Mouse (Mus musculus) stomach, embryonic 14.5 days (tissue): ENCODE results near the gene Asic2. TPM values are rescaled to one million over a fixed set of nuclear protein-coding genes. Genes with fewer than 3 reads are reported as not detected.

ENCODE experiments used
- ATAC-seq: fragments of 200-750 bp; cut with Nextera tagmentation; 2 replicates; pipeline ENCODE4 v1.8.0; 2017; ENCODE audit warnings: low read depth, moderate TSS enrichment; ENCODE audit not compliant: insufficient number of reproducible peaks, insufficient read depth, low FRiP score
- H3K27ac ChIP-seq: fragments of 300-500 bp; sonication (generic); 2 replicates; pipeline ENCODE4 v1.5.1; 2014; ENCODE audit warnings: mild to moderate bottlenecking, low read length, moderate library complexity, mixed read lengths
- H3K27me3 ChIP-seq: fragments of 300-500 bp; sonication (generic); 2 replicates; pipeline ENCODE4 v1.6.1; 2014; ENCODE audit warnings: low read length, control low read depth, mixed read lengths; ENCODE audit not compliant: control insufficient read depth, insufficient read depth
- H3K36me3 ChIP-seq: fragments of 300-500 bp; sonication (generic); 2 replicates; pipeline ENCODE4 v1.6.1; 2014; ENCODE audit warnings: mild to moderate bottlenecking, control low read depth, low read length, moderate library complexity, mixed read lengths; ENCODE audit not compliant: control insufficient read depth, insufficient read depth
- H3K4me1 ChIP-seq: fragments of 300-500 bp; sonication (generic); 2 replicates; pipeline ENCODE4 v1.6.1; 2014; ENCODE audit warnings: low read length, control low read depth, mixed read lengths; ENCODE audit not compliant: control insufficient read depth, insufficient read depth
- H3K4me2 ChIP-seq: fragments of 300-500 bp; sonication (generic); replicated peaks from 2 replicates; pipeline ENCODE4 v1.6.1; 2014; ENCODE audit warnings: low read depth, low read length, control low read depth
- H3K4me3 ChIP-seq: fragments of 300-500 bp; sonication (generic); 2 replicates; pipeline ENCODE4 v1.5.1; 2014; ENCODE audit warnings: low read depth, low read length, control low read depth
- H3K9ac ChIP-seq: fragments of 300-500 bp; sonication (generic); replicated peaks from 2 replicates; pipeline ENCODE4 v1.6.1; 2014; ENCODE audit warnings: low read depth, mild to moderate bottlenecking, control low read depth, low read length, moderate library complexity, mixed read lengths
- H3K9me3 ChIP-seq: fragments of 300-500 bp; sonication (generic); 2 replicates; pipeline ENCODE4 v1.6.1; 2016; ENCODE audit warnings: low read depth, low read length, control low read depth; ENCODE audit not compliant: control insufficient read depth
- WGBS: fragments of 180-500 bp; shearing (Covaris S2); extraction: QIAGEN DNeasy Blood & Tissue Kit; methylation state at CpG from one replicate; pipeline ENCODE4 v1.1.7; 2014; 5-methylcytosine and 5-hydroxymethylcytosine counted together
- polyA plus RNA-seq: library from polyadenylated mRNA; unstranded; fragments of >200 nt; fragmentation: Nextera tagmentation; extraction: Ambion mirVana; gene quantifications from 2 replicates; pipeline ENCODE4 v1.2.1, GENCODE M21; 2014

Gene Asic2
- polyA plus RNA-seq, 1 experiment from 2014 or later, result 0.27 TPM

DNA sequence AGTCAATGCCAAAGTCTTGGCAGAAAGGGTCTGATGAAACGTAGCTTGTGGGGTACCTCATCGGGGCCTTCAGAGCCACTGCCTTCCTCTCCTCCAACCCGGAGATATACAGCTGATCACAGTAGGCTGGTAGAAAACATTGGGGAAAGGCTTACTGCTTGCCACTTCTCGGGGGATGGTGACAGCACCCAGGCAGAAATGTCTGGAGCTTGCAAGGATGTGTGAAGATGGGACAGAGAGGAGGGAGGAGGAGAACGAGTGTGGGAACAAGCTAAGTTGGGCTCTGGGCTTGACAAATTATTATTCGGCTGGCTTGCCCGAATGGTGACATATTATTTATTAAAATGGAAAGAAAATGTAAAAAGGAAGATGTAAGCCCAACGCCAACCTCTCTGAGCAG is 914.4 kb downstream of the Asic2 start:
- H3K27me3 ChIP-seq, result no peaks in the 10 kb centered on the region
- H3K9ac ChIP-seq, result no peak overlapping the region
- no peaks in the 10 kb centered on the region for H3K9me3 ChIP-seq
- H3K36me3 ChIP-seq, result no peaks in the 10 kb centered on the region
- 91% methylated on average over 8 of the region's 8 CpGs for WGBS
- ATAC-seq, result no peak
- no peak overlapping the region for H3K4me2 ChIP-seq
- H3K4me3 ChIP-seq, result no peak overlapping the region
- H3K27ac ChIP-seq, result no peak overlapping the region
- H3K4me1 ChIP-seq, result no peaks in the 10 kb centered on the region

DNA sequence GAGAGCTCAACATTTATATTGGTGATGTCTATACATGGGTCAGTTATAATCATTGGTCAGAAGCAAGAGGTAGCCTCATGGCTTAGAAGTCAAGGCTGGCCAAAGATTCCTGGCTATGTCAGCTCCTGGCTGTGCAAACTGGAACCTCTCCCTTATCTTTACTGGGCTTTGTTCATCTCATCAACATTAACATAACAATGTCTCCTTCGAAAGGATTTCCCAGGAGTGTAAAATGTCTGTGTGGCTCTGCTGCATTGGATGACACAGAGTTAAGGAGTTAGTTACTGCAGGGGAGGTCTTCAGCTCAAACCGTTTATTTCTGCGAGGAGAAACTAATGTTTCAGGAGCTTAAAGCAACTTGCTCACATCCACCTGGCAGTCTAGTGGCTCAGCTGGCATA is 926.6 kb downstream of the Asic2 start:
- H3K9ac ChIP-seq, result no peak overlapping the region

DNA sequence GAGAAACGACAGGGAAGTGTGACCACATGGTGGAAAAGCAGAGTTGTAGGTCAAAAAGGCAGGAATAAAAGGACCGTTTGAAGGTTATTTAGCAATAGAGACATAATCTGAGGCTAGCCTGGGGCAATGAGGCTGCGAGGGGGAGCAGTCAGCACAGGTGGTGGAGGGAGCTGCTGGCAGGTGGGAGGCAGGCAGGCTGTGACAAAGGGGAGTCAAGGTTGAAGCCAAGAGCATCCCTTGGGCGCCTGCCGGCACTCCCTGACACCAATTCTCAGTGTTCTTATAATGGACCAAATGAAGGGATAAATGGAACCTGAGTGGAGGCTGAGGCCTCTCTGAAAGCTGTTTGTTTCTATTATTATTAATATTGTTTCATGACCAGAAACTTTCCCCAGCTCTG is 928.3 kb downstream of the Asic2 start:
- Histone ChIP-seq H3K9ac (no peak overlapping the region), H3K4me1 (no peaks in the 10 kb centered on the region), H3K27ac (no peak overlapping the region), H3K27me3 (no peaks in the 10 kb centered on the region), H3K4me3 (no peak overlapping the region), H3K4me2 (no peak overlapping the region), H3K36me3 (no peaks in the 10 kb centered on the region), H3K9me3 (no peaks in the 10 kb centered on the region)
- 64% methylated on average over 5 of the region's 5 CpGs for WGBS
- no peak for ATAC-seq

More for the DNA sequence above, 926.6 kb downstream of the Asic2 start:
- WGBS, result 51% methylated on average over 3 of the region's 3 CpGs
- no peaks in the 10 kb centered on the region for H3K27me3 ChIP-seq
- H3K4me1 ChIP-seq, result no peaks in the 10 kb centered on the region
- no peaks in the 10 kb centered on the region for H3K36me3 ChIP-seq
- H3K4me3 ChIP-seq, result no peak overlapping the region
- no peak overlapping the region for H3K27ac ChIP-seq
- ATAC-seq, result no peak
- no peaks in the 10 kb centered on the region for H3K9me3 ChIP-seq
- H3K4me2 ChIP-seq, result no peak overlapping the region

DNA sequence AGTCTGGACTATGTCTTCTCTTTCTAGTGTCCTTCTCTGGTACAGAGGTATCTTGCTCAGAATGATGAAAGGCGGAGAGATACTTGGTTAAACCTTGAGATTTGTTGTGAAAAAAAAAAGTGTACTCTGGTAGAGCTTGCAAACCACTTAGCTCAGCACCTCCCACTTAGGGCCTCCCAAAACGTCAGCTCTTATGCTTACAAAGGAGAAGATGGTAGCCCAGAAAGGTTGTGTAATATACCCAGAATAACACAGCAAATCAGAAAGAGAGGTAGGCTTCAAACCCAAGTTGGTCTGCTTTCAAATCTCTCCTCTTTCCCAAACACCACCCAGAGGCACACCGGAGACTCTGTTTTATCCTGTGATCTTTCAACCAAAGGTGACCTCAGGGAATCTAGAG is 936.1 kb downstream of the Asic2 start:
- Histone ChIP-seq H3K27me3 (no peaks in the 10 kb centered on the region), H3K4me3 (no peak overlapping the region), H3K4me1 (no peaks in the 10 kb centered on the region), H3K4me2 (no peak overlapping the region), H3K36me3 (no peaks in the 10 kb centered on the region), H3K9me3 (no peaks in the 10 kb centered on the region), H3K9ac (no peak overlapping the region), H3K27ac (no peak overlapping the region)
- ATAC-seq, result no peak
- WGBS, result 75% methylated on average over 3 of the region's 3 CpGs

DNA sequence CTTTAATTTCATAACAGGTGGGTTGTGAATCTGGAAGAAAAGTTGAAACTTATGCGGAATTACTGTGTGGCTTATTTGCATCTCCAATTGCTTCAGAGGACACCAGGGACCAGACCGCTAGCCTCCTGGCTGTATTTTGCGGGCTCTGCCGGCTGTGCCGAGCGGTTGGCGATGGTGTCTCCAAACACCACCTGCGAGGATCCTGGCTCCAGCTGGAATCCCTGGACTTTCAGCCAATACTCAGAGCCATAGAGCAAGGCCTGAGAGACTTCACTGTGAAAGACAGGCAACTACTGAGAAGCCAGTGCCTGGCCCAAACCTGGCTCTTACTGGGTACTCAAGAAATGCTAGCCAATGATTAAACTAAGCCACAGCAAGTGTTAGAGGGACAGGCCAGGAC is 953.5 kb downstream of the Asic2 start:
- Histone ChIP-seq H3K9me3 (no peaks in the 10 kb centered on the region), H3K4me3 (no peak overlapping the region), H3K4me2 (no peak overlapping the region), H3K4me1 (no peaks in the 10 kb centered on the region), H3K9ac (no peak overlapping the region), H3K27me3 (no peaks in the 10 kb centered on the region), H3K36me3 (no peaks in the 10 kb centered on the region), H3K27ac (no peak overlapping the region)
- 95% methylated on average over 8 of the region's 8 CpGs for WGBS
- no peak for ATAC-seq

DNA sequence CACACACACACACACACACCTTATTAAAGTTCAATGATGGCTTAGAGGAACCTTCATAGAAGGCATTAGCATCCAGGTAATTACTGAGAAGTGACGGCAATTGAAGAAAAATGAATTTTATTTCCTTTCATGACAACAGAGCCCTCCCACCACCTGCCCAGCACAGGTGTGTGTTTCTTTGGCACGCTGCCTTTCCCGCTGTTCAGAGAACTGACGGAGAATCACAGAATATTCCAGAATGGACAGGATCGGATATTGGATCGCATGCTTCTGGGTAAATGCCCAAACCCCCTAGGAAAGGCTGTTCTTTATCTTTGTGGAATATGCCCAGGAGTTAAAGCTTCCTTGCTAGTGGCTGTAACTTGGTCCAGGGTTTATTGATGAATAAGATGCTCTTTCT is 954.8 kb downstream of the Asic2 start:
- Histone ChIP-seq H3K9ac (no peak overlapping the region), H3K4me1 (no peaks in the 10 kb centered on the region), H3K27me3 (no peaks in the 10 kb centered on the region), H3K4me3 (no peak overlapping the region), H3K9me3 (no peaks in the 10 kb centered on the region), H3K27ac (no peak overlapping the region), H3K36me3 (no peaks in the 10 kb centered on the region), H3K4me2 (no peak overlapping the region)
- ATAC-seq, result no peak
- WGBS, result 92% methylated on average over 6 of the region's 6 CpGs

DNA sequence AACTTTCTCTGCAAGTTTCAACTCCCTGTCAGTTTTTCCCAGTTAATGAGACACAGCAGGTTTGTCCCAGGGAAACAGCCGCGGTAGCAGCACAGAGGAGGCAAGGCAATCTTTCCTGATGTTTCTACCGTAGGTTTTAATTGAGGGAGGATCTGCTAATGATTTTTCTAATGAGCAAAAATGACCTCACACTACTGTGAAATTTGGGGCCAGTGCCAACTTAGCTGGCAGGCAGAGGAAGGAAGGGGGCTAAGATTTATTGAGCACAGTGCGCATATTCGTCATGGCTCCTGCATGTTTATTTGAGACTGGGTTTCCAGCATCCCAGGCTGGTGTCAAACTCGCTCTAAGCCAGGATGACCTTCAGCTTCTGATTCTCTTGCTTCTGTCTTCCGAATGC is 957.5 kb downstream of the Asic2 start:
- Histone ChIP-seq H3K27me3 (no peaks in the 10 kb centered on the region), H3K36me3 (no peaks in the 10 kb centered on the region), H3K4me3 (no peak overlapping the region), H3K4me2 (no peak overlapping the region), H3K27ac (no peak overlapping the region), H3K9me3 (no peaks in the 10 kb centered on the region), H3K9ac (no peak overlapping the region), H3K4me1 (no peaks in the 10 kb centered on the region)
- no peak for ATAC-seq
- WGBS, result 65% methylated on average over 7 of the region's 7 CpGs

DNA sequence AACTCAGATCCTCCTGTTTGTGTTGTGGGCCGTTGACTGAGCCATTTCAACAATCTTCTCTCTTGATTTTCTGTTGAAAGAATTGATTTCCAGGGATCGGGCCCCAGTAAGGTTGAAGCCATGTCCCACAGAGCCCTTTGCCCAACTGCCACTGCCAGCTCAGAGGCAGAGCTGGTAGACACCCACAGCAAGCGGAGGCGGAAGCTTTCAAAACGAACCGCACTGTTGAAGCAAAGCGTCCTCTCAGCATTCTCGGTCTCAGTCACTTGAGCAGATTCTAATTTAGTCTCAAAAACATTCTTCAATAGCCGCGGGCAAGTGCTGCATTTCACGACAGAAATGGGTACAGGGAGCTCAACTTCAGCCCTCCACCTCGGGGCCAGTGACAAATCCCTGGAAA is 958.9 kb downstream of the Asic2 start:
- Histone ChIP-seq H3K4me3 (no peak overlapping the region), H3K27me3 (no peaks in the 10 kb centered on the region), H3K36me3 (no peaks in the 10 kb centered on the region), H3K9me3 (no peaks in the 10 kb centered on the region), H3K9ac (no peak overlapping the region), H3K4me2 (no peak overlapping the region), H3K27ac (no peak overlapping the region), H3K4me1 (no peaks in the 10 kb centered on the region)
- WGBS, result 89% methylated on average over 12 of the region's 12 CpGs
- no peak for ATAC-seq

DNA sequence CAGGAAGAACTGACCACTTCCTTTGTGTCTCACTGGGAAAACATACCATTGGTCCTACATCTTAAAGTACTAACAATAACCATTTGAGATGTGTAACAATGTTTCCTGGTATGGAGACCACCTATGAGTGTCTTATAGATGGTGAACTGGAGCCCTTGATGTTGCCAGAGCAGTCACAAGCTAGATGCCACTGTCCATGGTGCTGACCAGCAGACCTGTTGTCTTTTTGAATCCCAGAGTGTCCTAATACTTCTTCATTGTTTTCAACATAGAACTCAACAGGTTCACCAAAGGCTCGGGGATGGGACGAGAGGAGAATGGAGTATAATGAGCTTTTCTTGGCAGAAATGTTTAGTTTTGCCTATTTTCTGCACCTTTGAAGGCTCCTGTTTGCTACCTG is 962.4 kb downstream of the Asic2 start:
- H3K27me3 ChIP-seq, result no peaks in the 10 kb centered on the region
- WGBS, result 66% methylated on average over 2 of the region's 2 CpGs
- H3K9me3 ChIP-seq, result no peaks in the 10 kb centered on the region
- H3K4me3 ChIP-seq, result no peak overlapping the region
- no peak for ATAC-seq
- H3K4me1 ChIP-seq, result no peaks in the 10 kb centered on the region
- H3K36me3 ChIP-seq, result no peaks in the 10 kb centered on the region
- H3K27ac ChIP-seq, result no peak overlapping the region
- no peak overlapping the region for H3K9ac ChIP-seq
- H3K4me2 ChIP-seq, result no peak overlapping the region
